Mouse (Mus musculus): ENCODE measurements around the gene Gm10256. TPM values are rescaled to one million over a fixed set of nuclear protein-coding genes. Genes with fewer than 3 reads are reported as not detected.
"Not testable (repeated sequence)": the region's sequence is repeated elsewhere in the genome, so short reads cannot be mapped to it uniquely, and the experiment has no call there.

Gene Gm10256
- 0.49 TPM in 1 of 2 replicates, not detected in the other for polyA plus RNA-seq (2011; ENCODE audit: insufficient read depth, insufficient read length, low read depth, missing spikeins)

DNA sequence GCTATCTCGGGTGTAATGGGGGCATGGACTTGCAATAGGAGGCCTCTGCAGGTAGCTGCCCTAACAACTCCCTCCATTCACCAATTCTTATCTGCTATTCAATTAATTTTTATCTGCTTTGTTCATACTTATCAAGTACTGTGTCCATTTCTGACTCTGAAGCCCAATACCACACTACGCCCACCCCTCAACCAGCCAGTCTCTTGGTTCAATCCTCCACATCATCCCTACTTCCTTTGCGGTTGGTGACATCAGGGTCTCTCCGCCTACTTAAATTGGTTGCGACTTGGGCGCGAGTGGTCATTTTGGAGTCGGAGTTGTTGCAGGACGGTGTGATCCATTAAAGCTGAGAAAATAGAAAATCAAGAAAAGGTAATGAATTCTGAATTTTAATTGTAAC is at the start of gene Gm10256, which contains the start of gene Rbmy:
Gm10256 (plus strand) TSS at position 320 of the 400 bp plus-strand sequence.
Rbmy (plus strand) TSS at position 301 of the 400 bp plus-strand sequence.
- not testable (repeated sequence) for H3K27me3 ChIP-seq (ENCODE audit: control insufficient read depth, insufficient read depth, low read length, poor library complexity, severe bottlenecking); H3K4me3 ChIP-seq (ENCODE audit: low read depth, low read length); H3K27ac ChIP-seq (ENCODE audit: insufficient read depth, low read length); H3K9me3 ChIP-seq (replicated peaks; ENCODE audit: control insufficient read depth, insufficient read depth, low read length, poor library complexity, severe bottlenecking); H3K4me1 ChIP-seq (ENCODE audit: control insufficient read depth, insufficient read depth, low read length); H3K36me3 ChIP-seq (ENCODE audit: control insufficient read depth, insufficient read depth, low read length, poor library complexity, severe bottlenecking); H3K9ac ChIP-seq (ENCODE audit: low read depth, poor library complexity, severe bottlenecking)

DNA sequence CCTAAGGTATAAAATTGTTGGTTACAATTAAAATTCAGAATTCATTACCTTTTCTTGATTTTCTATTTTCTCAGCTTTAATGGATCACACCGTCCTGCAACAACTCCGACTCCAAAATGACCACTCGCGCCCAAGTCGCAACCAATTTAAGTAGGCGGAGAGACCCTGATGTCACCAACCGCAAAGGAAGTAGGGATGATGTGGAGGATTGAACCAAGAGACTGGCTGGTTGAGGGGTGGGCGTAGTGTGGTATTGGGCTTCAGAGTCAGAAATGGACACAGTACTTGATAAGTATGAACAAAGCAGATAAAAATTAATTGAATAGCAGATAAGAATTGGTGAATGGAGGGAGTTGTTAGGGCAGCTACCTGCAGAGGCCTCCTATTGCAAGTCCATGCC is 34.4 kb upstream of the Gm10256 start, which contains the start of gene Gm4064:
Gm4064 (minus strand) TSS at position 101 of the 400 bp plus-strand sequence.
- not testable (repeated sequence) for H3K27ac ChIP-seq (ENCODE audit: insufficient read depth, low read length); H3K4me1 ChIP-seq (ENCODE audit: control insufficient read depth, insufficient read depth, low read length)

DNA sequence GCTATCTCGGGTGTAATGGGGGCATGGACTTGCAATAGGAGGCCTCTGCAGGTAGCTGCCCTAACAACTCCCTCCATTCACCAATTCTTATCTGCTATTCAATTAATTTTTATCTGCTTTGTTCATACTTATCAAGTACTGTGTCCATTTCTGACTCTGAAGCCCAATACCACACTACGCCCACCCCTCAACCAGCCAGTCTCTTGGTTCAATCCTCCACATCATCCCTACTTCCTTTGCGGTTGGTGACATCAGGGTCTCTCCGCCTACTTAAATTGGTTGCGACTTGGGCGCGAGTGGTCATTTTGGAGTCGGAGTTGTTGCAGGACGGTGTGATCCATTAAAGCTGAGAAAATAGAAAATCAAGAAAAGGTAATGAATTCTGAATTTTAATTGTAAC is 70.2 kb downstream of the Gm10256 start, which contains the start of gene Gm10352:
Gm10352 (plus strand) TSS at position 301 of the 400 bp plus-strand sequence.
- H3K9ac ChIP-seq (ENCODE audit: low read depth, poor library complexity, severe bottlenecking); H3K27me3 ChIP-seq (ENCODE audit: control insufficient read depth, insufficient read depth, low read length, poor library complexity, severe bottlenecking); H3K4me1 ChIP-seq (ENCODE audit: control insufficient read depth, insufficient read depth, low read length); H3K4me3 ChIP-seq (ENCODE audit: low read depth, low read length); H3K36me3 ChIP-seq (ENCODE audit: control insufficient read depth, insufficient read depth, low read length, poor library complexity, severe bottlenecking); H3K9me3 ChIP-seq (replicated peaks; ENCODE audit: control insufficient read depth, insufficient read depth, low read length, poor library complexity, severe bottlenecking); H3K27ac ChIP-seq (ENCODE audit: insufficient read depth, low read length): not testable (repeated sequence)

More for the DNA sequence above, 34.4 kb upstream of the Gm10256 start, which contains the start of gene Gm4064:
- H3K36me3 ChIP-seq (ENCODE audit: control insufficient read depth, insufficient read depth, low read length, poor library complexity, severe bottlenecking); H3K27me3 ChIP-seq (ENCODE audit: control insufficient read depth, insufficient read depth, low read length, poor library complexity, severe bottlenecking); H3K4me3 ChIP-seq (ENCODE audit: low read depth, low read length); H3K9me3 ChIP-seq (replicated peaks; ENCODE audit: control insufficient read depth, insufficient read depth, low read length, poor library complexity, severe bottlenecking); H3K9ac ChIP-seq (ENCODE audit: low read depth, poor library complexity, severe bottlenecking): not testable (repeated sequence)

Other genes with a start within 250 kb of the Gm10256 start
- not detected in 2 replicates for gene H2al2c, start 231.6 kb upstream of the Gm10256 start, polyA plus RNA-seq (2011; ENCODE audit: insufficient read depth, insufficient read length, low read depth, missing spikeins)
- not detected in 2 replicates for gene Sry, start 167.0 kb upstream of the Gm10256 start, polyA plus RNA-seq (2011; ENCODE audit: insufficient read depth, insufficient read length, low read depth, missing spikeins)
- not detected in 2 replicates for gene H2al2b, start 110.0 kb upstream of the Gm10256 start, polyA plus RNA-seq (2011; ENCODE audit: insufficient read depth, insufficient read length, low read depth, missing spikeins)
- not detected in 2 replicates for gene Gm4064, start 34.5 kb upstream of the Gm10256 start, polyA plus RNA-seq (2011; ENCODE audit: insufficient read depth, insufficient read length, low read depth, missing spikeins)
- not detected in 2 replicates for gene Rbmy, start within 50 bp of the Gm10256 start, polyA plus RNA-seq (2011; ENCODE audit: insufficient read depth, insufficient read length, low read depth, missing spikeins)
- not detected in 2 replicates for gene Gm10352, start 70.3 kb downstream of the Gm10256 start, polyA plus RNA-seq (2011; ENCODE audit: insufficient read depth, insufficient read length, low read depth, missing spikeins)
- not detected in 2 replicates for gene Gm29289, start 101.9 kb downstream of the Gm10256 start, polyA plus RNA-seq (2011; ENCODE audit: insufficient read depth, insufficient read length, low read depth, missing spikeins)